Mouse (Mus musculus) ZHBTc4 (cell line): Measurements from ENCODE around the gene Mst1r.

Experiments
- DNase-seq: peaks from one replicate; pipeline ENCODE4 v3.0.0-alpha.2; 2011; ENCODE audit warnings: low read depth, low spot score

Gene Mst1r

DNA sequence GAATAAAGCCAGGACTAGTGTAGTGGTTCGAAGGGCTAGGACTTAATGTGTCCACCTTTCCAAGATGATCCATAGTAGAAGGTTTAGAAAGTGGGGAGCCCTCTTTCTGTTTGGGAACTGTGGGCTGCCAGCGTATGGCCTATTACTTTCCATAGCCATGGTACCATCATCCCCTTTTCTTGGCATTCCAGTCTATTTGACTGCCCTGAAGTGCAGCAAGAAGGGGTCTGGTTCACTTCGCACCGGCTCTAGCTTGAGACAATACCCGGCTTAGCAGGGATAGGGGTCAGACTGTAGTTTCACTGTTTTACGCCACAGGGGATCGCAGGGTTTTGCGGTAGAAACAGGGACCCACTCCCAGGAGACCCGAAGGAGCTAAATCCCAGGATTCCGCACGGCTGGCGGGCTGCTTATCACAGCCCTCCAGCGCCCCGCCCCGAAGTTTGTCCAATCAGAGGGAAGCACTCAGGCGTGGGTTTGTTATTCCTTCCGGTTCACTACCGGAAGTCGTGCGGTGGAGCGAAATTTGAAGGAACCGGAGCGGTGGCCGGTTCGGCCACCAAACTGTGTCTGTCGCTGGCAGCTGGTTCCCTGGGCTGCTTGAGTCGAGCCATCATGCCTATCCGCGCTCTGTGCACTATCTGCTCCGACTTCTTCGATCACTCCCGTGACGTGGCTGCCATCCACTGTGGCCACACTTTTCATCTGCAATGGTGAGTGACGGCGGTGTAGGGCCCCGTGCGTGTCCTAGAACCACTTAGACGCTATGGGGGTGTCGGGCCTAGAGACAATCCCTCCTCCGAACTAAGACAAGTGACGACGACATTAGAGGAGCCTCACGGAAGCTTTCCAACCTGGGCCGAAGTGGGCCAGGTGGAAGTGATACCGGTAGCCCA lies 44.0 kb downstream of the Mst1r start:
- DNase-seq, result peak; percentile 97

DNA sequence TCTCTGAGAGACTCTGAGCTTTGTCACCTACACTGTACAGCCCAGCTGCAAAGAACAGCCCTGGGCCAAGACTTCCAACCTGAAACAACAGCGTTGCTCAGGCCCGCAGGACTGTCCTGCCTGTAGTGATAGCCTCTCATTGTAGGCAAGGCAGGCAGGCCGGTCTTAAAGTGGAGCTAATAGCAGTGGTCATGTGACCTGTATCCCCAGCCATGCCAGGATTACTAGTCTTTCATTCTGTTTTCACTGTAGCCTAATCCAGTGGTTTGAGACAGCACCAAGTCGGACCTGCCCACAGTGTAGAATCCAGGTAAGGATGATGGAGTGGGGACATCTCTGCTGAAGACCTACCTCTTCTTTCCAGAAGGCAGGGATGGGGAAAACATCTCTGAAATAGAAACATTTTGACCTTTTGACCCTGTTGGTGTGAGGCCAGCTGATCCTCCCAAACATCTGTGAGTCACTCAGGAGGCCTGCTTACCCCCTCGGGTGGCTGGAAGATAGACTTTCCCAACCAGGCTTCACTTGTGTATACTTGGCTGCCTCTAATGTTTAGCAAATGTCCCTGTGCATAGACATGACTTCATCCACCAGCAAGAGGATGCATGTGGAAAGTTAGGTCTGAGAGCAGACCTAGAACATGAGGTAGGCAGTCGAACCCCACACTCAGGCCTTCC lies 49.1 kb downstream of the Mst1r start:
- DNase-seq, result no peak

DNA sequence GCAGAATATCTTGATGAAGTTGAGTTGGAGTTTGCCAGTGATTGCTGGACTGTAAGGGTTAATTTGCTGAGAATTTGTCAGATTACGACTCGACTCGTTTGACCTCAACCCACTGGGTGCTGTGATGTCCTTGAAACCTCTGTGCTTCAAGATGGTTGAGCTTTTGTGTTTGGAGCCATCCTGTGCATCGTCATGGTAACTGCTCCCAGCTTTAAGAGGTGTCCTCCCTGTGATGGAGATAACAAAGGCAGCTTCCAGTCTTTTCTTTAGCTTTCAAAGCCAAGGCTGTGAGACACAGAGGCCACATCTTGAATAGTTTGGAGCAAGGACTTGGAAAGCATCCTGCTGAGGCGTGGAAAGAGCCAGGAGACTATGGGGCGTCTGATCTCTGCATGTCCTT lies 50.5 kb downstream of the Mst1r start:
- DNase-seq, result peak; percentile 87

DNA sequence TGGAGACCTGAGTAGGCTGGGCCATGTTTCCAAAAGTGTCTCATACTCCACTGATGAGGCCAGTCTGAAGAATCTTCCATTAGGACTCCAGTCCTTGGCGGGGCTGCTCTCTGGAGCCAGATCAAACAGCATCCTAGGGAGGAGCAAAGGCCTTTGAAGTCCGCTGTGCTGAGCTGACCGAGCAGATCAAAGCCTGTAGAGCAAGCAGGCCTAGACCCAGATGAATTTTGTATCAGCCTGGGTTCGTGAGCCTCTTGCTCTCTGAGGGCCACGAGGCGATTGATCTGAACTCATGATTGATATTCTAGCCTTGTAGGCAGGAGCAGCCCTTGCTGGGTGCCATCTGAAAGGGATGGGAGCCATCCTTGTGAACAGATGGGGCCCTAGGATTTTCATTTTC lies 53.2 kb downstream of the Mst1r start:
- DNase-seq, result no peak

DNA sequence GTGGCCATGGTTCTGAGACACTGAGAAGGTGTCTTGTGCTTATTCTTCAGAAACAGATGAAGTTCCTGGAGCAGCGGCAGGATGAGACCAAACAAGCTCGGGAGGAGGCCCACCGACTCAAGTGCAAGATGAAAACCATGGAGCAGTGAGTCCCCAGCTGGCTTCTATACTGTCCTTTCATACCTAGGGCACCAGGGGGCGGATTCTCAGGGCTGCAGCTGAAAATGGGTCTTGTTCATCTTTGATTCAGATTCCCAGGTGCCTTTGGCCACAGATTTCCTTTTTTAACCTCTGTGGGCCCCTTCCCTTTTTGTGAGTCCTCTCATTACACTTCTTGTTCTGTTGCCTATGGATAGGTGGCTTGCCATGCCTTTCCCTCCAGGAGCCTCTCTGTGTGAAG lies 54.3 kb downstream of the Mst1r start:
- peak; percentile 71 for DNase-seq

DNA sequence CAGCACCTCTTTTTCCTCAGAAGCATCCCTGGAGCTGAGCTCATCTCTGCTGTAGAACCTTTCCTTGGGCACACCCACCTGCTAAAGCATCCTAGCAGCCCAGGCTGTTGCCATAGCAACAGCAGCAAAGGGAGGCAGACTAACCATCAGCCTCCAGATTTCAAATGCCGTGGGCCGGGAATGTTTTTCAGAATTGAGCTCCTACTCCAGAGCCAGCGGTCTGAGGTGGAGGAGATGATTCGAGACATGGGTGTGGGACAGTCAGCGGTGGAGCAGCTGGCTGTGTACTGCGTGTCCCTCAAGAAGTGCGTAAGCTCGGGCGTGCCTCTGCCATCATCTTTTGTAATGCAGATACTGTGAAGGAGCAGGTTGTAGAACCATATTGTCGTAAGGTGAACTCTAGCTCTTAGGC lies 54.7 kb downstream of the Mst1r start:
- DNase-seq, result peak; percentile 92

DNA sequence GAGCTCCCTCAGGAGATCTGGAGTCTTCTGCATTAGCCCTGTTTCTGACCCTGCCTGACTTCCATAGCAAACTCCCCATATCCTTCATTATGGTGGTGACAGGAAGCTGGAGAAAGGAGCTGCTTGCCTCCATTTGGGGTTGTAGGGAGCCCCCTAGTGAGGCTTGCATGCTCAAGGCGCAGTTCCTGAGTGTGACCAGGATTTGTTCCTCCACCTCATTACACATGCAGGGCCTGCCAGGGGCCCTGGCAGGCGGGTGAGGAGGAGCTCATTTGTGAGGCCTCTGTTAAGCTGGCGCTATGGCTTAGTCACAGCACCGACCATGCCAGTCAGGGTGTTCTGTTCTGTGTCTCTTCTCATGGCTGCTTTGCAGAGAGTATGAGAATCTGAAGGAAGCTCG lies 55.2 kb downstream of the Mst1r start:
- peak; percentile 67 for DNase-seq

DNA sequence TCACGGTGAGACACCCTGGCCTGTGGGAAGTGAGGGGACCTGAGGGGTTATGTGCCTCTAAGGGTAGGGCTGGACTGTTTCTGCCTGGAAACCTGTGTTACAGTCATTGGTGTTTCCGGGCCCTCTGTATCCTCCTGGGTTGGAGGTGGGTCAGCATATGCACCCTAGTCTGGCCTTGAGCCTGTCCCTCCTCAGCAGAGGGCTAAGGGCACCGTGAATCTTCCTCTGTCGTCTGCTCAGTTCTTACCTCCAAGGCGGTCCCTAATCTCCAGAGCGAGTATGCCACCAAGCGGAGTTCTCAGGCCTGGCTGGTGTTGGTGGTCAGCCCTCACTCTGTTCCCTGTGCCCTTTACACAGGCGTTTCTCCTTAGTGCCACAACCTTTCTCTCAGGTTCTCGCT lies 56.2 kb downstream of the Mst1r start:
- no peak for DNase-seq

DNA sequence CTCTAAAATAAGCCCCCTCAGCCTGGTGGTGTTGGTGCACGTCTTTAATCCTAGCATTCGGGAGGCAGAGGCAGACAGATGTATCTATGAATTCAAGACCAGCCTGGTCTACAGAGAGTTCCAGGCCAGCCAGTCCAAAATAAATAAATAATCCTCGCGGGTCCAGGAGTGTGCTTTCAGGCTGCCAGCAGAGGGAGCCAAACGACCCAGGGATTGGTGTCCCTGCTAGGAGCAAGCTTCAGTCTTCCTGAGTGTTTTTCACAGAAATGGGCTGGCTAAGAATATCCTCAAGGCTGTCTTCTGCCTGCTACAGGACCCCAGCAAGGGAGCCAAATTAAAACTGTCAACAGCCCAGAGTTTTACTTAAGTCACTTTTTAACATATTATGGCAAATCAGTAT lies 57.0 kb downstream of the Mst1r start:
- DNase-seq, result peak; percentile 87

DNA sequence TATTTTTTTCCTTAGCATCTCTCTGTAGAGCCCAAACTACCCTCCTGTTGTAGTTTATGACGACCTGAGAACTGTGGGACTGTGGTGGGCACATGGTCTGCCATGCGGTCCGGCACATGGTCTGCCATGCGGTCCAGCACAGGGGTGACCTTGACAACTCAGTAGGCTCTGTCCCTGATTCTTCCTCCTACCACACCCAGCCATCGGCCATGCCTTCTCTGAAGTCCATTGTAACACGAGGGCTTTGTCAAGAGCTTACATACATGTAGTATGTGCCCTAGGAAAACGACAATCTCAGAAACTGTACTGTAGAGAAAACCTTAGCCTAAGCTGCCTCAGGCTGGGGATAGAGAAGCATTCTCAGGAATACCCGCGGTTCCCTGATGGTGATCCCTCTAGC lies 58.0 kb downstream of the Mst1r start:
- no peak for DNase-seq

DNA sequence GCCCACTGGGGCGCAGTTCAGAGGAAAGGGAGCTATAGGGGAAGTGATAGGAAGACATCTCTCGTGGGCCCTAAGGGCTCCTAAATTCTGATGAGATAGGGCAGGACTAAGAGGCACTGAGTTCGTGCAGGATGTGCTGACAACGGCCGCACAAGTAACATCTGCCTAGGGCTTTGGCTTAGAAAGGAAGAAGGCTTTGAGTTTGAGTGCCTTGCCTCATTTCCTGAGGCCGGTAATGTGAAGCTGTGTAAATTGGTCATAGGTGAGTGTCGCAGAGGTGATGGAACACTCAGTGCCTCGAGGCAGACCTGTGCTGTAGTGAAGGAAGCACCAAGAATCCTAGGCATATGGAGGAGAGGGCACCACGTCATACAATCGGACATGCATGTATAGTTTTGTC lies 60.0 kb downstream of the Mst1r start:
- DNase-seq, result no peak

DNA sequence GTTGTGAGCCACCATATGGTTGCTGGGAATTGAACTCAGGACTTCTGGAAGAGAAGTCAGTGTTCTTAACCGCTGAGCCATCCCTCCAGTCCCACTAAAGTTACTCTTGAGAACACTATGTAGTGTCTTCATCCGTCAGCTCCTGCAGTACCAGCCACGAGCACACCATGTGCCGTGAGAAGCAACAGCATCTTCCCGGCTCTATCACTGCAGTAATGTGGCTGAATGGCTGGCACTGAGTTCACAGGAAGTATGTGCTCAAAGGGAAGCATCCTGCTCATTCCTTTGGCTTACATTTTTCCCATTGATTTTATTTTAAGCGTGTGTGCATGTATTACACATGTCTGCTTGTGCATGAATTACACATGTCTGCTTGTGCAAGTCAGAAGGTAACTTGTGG lies 60.8 kb downstream of the Mst1r start:
- DNase-seq, result no peak

DNA sequence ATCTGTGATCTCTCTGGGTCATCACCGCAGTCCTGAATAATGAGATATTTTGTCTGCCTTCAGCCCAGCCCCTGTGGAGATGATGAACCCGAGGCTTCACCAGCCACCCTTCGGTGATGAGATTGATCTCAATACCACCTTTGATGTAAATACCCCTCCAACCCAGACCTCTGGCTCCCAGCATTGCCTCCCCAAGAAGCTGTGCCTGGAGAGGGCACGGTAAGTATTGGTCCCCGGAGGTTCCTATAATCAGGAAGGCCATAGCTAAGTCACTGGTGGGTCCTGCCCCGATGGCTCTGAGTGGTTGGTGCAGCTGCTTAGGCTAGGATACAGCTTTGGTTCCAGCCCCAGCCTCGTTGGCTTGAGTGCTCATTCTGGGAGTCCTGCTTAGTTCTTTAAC lies 61.9 kb downstream of the Mst1r start:
- no peak for DNase-seq
